Mouse (Mus musculus) lung, postnatal 4 days (tissue): Measurements from ENCODE around the gene Kpna7.

ENCODE experiments used
- DNase-seq, 2 experiments: peaks; one replicate each; pipeline ENCODE4 v3.0.0; 2021

Gene Kpna7

DNA sequence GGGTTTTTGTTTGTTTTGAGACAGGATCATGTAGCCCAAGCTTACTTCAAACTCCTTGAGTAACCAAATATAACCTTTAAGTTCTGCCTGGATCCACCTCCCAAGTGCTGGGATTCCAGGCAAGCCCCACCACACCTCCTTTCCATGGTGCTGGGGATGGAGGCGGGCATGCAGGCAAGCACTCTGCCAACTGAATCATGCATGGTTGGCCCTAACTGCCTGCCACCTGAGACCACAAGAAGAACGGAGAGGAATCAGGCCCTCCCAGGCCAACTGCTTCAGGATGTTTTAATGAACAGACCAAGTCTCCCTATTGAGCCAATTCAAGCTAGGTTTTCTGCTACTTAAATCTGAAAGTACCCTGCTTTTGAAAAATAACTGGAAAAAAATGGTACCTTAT is 131.2 kb downstream of the Kpna7 start:
- no peak for DNase-seq

DNA sequence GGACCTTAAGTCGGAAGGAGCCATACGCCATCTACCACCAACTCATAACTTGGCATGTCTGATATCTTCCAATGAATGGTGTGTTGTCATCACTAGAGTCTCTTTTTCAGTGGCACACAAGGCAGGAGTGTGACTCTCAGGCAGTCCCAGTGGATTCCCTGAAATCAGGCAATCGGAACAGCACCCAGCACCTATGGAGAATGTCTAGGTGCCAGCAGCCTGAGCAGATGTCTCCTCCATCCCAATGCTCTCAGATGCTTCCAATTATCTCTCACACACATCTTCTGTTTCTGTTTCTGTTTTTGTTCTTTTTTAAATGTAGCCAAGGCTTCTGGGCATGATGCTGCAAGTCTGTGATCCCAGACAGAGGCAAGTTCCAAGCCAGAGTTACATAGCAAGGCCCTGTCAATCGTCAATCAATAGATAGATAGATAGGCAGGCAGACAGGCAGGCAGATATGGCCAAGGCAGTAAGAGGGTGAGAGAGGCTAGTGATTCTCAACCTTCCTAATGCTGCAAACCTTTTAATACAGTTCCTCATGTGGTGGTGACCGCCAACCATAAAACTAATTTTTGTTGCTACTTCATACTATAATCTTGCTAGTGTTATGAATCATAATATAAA is 133.3 kb downstream of the Kpna7 start:
- DNase-seq: no peak

DNA sequence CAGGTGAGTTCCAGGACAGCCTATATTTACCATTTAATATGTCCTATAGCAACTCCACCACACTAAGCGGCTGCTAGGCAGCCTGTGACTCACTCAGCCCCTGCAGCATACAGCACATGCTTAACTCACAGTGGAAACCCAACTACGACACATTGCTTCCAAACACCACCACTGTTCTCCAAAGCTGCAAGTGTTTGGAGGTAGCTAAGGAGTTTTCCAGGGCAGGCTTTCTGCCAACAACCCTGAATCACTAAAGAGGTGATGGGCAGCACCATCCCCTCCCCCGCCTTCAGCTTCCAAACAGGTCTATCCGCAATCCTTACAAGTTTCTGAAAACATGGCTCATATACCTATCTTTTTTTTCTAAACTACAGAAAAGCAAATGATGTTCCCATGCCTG is 134.0 kb downstream of the Kpna7 start:
- no peak for DNase-seq

DNA sequence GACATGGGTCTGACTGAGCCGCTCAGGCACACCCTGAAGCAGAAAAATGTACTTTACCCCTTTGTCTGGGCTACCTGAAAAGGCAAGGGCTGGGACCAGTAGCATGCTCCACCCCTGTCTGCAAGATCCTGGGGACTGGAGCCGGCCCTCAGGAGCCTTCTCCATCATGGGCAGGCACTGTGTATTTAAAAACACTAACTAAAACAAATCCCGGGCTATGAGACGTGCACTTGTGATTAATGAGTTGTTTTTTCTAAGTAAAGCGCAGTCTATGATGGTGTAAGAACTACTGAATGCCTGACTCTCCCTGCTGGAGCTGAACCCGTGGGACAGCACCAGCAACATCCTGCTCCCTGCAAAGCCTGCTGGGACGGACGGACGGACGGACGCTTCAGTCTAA is 135.4 kb downstream of the Kpna7 start:
- DNase-seq: peak in 1 of 2 experiments; percentile 52

DNA sequence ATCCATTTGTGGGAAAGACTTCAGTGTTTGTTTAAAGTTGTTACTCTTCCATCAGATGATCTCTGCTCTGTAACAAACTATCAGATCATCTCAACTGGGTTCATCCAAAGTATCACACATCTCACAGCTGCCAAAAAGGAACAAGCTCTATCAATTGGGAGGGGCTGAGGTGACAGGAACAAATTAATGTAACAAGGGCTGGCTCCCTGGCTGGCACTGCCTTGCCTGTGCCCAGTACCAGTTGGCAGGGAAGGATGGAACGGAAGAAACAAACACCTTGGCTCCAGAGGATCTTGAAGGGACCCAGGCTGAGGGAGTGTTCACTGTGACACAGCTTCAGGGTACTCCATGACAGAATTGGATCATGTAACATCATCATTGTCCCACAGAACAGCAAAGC is 135.8 kb downstream of the Kpna7 start:
- peak; percentile 29 to 68 for DNase-seq

DNA sequence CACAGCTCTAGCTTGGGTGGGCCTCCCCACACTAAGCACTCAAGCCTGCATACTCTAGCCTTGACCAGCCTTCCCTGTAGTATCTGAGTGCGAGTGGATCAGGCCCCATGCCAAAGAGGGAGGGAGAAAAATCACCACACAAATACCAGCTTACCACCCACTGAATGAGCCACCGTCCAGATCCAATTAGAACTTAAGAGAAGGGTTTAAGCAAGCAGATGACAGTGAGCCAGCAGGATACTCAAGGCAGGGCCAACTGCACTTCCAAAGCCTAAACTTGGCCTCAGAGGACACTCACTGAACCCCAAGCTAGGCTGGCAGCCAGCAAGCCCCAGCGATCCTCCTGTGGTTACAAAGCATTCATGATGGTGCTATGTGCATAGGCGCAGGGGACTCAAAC is 137.8 kb downstream of the Kpna7 start:
- peak; percentile 70 to 77 for DNase-seq

DNA sequence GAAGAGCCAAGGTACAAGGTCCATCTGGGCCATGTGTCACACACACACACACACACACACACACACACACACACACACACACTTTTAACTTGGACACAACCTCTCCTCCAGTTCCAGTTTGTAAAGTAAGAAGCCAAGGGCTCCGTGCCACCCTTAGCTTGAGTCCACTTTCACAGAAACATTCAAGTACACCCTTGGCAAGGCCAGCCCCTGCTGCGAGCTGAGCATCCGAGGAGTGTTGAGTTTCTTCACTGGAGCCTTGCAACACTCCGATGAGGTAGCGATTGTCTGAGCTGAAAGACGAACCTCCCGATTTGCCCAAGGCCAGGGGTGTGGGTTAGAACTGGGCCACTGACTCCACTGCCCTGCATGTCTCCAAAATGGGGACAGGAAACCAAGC is 138.9 kb downstream of the Kpna7 start:
- DNase-seq: peak; percentile 52 to 71

DNA sequence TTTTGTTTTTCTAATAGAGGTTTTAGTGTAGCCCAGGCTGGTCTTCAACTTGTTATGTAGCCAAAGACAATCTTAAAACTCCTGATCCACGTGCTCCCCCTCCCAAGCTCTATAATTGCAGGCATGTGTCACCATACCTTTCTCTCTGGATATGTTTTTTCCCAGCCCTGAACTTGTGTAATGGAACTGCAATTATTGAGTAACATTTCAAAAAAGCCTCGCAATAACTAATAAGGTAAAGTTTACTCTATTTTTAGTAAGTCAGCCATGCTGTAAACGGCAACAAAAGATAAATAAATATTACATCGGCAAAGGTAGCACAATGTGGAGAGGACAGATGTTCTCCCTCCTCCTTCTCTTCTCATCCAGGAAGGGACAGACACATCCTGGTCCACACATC is 139.5 kb downstream of the Kpna7 start:
- DNase-seq: no peak

DNA sequence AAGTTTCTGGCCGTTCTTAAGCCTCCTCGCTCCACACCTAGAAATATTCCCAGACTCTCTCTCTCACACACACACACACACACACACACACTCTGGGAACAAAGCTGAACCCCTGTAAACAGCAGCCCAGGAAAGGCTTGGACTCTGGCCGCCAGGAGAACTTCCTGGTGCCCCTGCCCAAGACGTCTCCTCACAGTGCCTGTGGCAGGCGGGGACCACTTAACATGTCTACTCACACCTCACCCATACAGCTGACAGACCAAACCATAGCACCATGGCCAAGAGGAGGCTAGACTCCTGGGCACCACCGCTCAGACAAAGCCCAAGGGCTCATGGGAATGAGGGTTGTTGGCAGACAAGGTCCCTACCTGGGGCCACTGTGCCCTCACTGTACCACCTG is 140.5 kb downstream of the Kpna7 start:
- DNase-seq: no peak

DNA sequence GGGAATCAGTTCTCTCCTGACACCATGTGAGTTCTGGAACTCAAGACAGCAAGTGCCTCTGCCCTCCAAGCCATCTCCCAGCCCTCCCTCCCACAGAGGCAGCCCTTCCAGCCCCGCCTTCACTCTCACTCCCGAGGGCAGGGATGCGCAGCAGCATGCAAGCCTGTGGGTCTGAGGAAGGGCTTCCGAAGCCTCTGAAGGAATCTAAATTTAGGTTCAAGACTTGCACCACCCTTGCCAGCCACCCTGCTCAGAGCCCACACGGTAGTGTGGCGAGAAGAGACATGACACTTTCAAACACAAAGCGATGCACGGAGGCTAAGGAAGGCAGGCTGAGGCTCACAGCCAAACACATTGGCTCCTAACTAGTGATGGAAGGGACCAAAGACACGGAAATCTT is 141.4 kb downstream of the Kpna7 start:
- peak in 1 of 2 experiments; percentile 14 for DNase-seq

DNA sequence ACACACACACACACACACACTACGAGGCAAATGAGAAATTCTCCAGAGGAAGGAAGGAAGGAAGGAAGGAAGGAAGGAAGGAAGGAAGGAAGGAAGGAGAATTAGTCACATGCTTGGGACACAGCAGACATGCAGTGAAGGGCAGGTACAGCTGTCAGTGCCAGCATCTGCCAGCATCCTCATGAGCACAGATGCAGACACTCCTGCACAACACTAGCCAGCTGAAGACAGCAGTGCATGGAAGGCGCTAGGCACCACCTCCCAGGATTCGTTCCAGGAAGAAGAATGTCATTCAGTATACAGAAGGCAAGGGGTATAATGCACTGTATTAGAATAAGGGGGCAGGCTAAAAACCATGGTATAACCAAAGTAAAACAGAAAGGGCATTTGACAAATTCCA is 142.9 kb downstream of the Kpna7 start:
- DNase-seq: no peak

DNA sequence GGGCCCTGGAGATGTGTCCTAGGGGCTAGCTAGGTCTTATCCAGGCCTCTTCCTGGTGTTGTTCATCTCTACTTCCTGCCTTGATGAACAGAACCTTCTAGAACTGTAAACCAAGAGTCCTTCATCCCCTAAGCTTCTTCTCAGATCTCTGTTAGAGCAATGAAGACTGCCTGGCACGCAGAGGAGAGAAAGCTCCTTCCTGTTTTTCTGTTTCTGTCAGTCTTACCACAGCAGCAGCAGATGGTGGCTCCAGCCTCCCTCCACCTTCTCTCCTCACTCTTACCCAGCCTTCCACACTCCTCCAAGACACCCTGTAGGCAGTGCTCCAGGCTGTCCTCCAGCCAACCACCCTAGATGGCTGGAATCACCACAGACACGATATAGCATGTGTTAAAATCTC is 146.5 kb downstream of the Kpna7 start:
- no peak for DNase-seq
